Mouse (Mus musculus) forebrain, embryonic 11.5 days (tissue): ENCODE results near the gene Gper1. TPM values are rescaled to one million over a fixed set of nuclear protein-coding genes. Genes with fewer than 3 reads are reported as not detected.

Source experiments
- ATAC-seq: fragments of 200-750 bp; cut with Nextera tagmentation; replicated peaks from 2 replicates; pipeline ENCODE4 v1.8.0; 2017; ENCODE audit warnings: moderate TSS enrichment; ENCODE audit not compliant: low FRiP score
- DNase-seq: peaks from one replicate; pipeline ENCODE4 v3.0.0-alpha.2; 2017; ENCODE audit warnings: low spot score
- H3K27ac ChIP-seq: fragments of 300-500 bp; sonication (generic); 2 replicates; pipeline ENCODE4 v1.5.1; 2014; ENCODE audit warnings: low read depth, low read length
- H3K27me3 ChIP-seq: fragments of 300-500 bp; sonication (generic); 2 replicates; pipeline ENCODE4 v1.6.1; 2014; ENCODE audit warnings: mild to moderate bottlenecking, low read length, mixed read lengths; ENCODE audit not compliant: control insufficient read depth, insufficient read depth
- H3K36me3 ChIP-seq: fragments of 300-500 bp; sonication (generic); 2 replicates; pipeline ENCODE4 v1.6.1; 2014; ENCODE audit warnings: mild to moderate bottlenecking, low read length, moderate library complexity, mixed read lengths; ENCODE audit not compliant: control insufficient read depth, insufficient read depth
- H3K4me1 ChIP-seq: fragments of 300-500 bp; sonication (generic); replicated peaks from 2 replicates; pipeline ENCODE4 v1.6.1; 2014; ENCODE audit warnings: low read length, mixed read lengths; ENCODE audit not compliant: control insufficient read depth, insufficient read depth
- H3K4me2 ChIP-seq: fragments of 300-500 bp; sonication (generic); 2 replicates; pipeline ENCODE4 v1.6.1; 2014; ENCODE audit warnings: low read depth, mild to moderate bottlenecking, low read length, moderate library complexity, mixed read lengths; ENCODE audit not compliant: severe bottlenecking
- H3K4me3 ChIP-seq: fragments of 300-500 bp; sonication (generic); 2 replicates; pipeline ENCODE4 v1.5.1; 2014; ENCODE audit warnings: low read depth, low read length
- H3K9ac ChIP-seq: fragments of 300-500 bp; sonication (generic); 2 replicates; pipeline ENCODE4 v1.6.1; 2014; ENCODE audit warnings: low read length
- H3K9me3 ChIP-seq: fragments of 300-500 bp; sonication (generic); 2 replicates; pipeline ENCODE4 v1.6.1; 2016; ENCODE audit warnings: low read length, mixed read lengths; ENCODE audit not compliant: control insufficient read depth
- WGBS: fragments of 180-500 bp; shearing (Covaris S2); extraction: QIAGEN DNeasy Blood & Tissue Kit; methylation state at CpG from one replicate; pipeline ENCODE4 v1.1.7; 2014; 5-methylcytosine and 5-hydroxymethylcytosine counted together
- polyA plus RNA-seq: library from polyadenylated mRNA; unstranded; fragments of >200 nt; fragmentation: Nextera tagmentation; extraction: Ambion mirVana; gene quantifications from 2 replicates; pipeline ENCODE4 v1.2.1, GENCODE M21; 2014

Gene Gper1
- polyA plus RNA-seq, 1 experiment from 2014 or later = 1.9 TPM

- H3K9me3 ChIP-seq = no peaks in the 10 kb centered on the region
- no peaks in the 10 kb centered on the region for H3K36me3 ChIP-seq
- ATAC-seq (peak; percentile 83), DNase-seq (peak; percentile 90)
- peaks cover 2% of the 10 kb centered on the region; the same call in 1 of the 2 replicates for H3K4me1 ChIP-seq
- H3K4me2 ChIP-seq = peak overlapping the region; percentile 90
- H3K27me3 ChIP-seq = no peaks in the 10 kb centered on the region
- H3K27ac ChIP-seq = 0 out of 2 replicates have a peak overlapping the region, but pooled peaks have one; percentile 15
- 2% methylated on average over 66 of the region's 73 CpGs for WGBS
- H3K4me3 ChIP-seq = peak overlapping the region; percentile 58
- peak overlapping the region; percentile 60 for H3K9ac ChIP-seq
These were observed 42.3 kb upstream of the Gper1 start for GRCm38 (mm10) chr5:139380385-139381248.

DNA sequence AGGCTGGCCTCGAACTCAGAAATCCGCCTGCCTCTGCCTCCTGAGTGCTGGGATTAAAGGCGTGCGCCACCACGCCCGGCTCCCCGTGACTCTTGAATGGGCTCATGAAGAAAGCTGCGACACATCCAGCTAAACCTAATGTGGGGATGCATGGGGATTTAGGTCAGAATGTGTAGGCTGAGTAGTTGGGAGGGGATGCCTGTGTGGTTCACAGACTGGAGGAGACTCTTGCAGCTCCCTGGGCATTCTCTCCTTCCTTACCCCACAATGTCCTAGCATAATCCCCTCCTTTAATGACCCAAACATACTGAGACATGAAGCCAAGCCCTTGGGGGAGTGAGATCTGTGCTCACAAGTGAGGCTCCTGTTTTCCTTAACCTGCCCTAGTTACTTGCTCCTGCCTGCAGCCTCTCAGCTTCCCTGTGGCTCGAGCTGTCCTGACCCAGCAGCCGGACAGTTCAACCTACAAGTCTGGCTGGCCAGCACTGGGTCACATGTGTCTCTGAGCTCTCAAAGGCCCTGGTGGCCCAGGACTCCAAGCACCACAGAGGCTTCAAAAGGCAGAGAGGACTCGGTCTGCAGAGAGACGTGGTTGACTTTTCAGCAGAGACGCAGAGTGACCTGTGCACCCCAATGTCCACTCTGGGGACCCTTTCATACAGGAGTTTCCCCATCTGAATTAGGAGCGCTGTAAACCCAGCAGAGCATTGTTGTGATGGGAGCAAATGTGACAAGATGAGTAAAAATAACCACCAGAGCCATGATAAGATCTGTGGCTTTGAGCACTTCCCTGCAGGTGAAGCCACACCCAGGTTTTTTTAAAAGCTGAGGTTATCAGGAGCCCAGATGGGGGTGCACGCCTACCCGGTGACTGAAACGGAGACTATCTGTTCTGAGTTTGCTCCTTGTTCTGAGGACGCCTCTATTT is 41.1 kb upstream of the Gper1 start:
- Histone ChIP-seq H3K4me1 (peaks cover 2% of the 10 kb centered on the region; the same call in 1 of the 2 replicates), H3K27ac (no peak overlapping the region), H3K27me3 (no peaks in the 10 kb centered on the region), H3K36me3 (no peaks in the 10 kb centered on the region), H3K9ac (no peak overlapping the region), H3K4me2 (no peak overlapping the region), H3K4me3 (no peak overlapping the region), H3K9me3 (no peaks in the 10 kb centered on the region)
- DNase-seq (no peak), ATAC-seq (no peak)
- WGBS = 82% methylated on average over 16 of the region's 18 CpGs

GRCm38 (mm10) chr5:139382760-139383159 is 40.2 kb upstream of the Gper1 start:
- H3K9me3 ChIP-seq = no peaks in the 10 kb centered on the region
- no peak for DNase-seq
- WGBS = 82% methylated on average over 8 of the region's 8 CpGs
- H3K9ac ChIP-seq = no peak overlapping the region
- H3K4me1 ChIP-seq = peaks cover 2% of the 10 kb centered on the region; the same call in 1 of the 2 replicates
- H3K36me3 ChIP-seq = no peaks in the 10 kb centered on the region
- H3K4me2 ChIP-seq = no peak overlapping the region
- ATAC-seq = no peak
- no peaks in the 10 kb centered on the region for H3K27me3 ChIP-seq
- no peak overlapping the region for H3K4me3 ChIP-seq
- H3K27ac ChIP-seq = 0 out of 2 replicates have a peak overlapping the region, but pooled peaks have one; percentile 34

DNA sequence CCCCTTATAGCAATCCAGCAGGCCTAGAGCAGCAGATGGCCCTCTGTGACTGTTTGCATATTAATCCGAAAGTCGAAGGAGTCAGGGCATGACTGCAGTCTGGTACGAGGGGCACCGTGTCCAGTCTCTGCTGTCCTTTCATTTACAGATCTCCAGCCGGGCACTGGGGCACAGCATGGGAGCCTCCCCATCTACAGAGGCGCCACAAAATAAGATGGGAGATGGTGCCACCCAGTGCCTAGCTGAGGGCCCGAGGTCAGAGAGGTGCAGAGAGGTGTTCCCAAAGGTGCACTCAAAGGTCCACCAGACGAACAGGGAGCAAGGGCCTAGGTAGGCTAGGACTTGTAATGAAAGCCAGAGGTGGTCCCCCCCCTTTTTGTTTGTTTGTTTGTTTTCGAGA is 39.7 kb upstream of the Gper1 start:
- no peak for DNase-seq
- no peak overlapping the region for H3K27ac ChIP-seq
- H3K9me3 ChIP-seq = no peaks in the 10 kb centered on the region
- peaks cover 2% of the 10 kb centered on the region; the same call in 1 of the 2 replicates for H3K4me1 ChIP-seq
- no peak overlapping the region for H3K4me3 ChIP-seq
- no peak overlapping the region for H3K9ac ChIP-seq
- no peak for ATAC-seq
- WGBS = 84% methylated on average over 9 of the region's 9 CpGs
- no peaks in the 10 kb centered on the region for H3K36me3 ChIP-seq
- H3K4me2 ChIP-seq = no peak overlapping the region
- no peaks in the 10 kb centered on the region for H3K27me3 ChIP-seq

DNA sequence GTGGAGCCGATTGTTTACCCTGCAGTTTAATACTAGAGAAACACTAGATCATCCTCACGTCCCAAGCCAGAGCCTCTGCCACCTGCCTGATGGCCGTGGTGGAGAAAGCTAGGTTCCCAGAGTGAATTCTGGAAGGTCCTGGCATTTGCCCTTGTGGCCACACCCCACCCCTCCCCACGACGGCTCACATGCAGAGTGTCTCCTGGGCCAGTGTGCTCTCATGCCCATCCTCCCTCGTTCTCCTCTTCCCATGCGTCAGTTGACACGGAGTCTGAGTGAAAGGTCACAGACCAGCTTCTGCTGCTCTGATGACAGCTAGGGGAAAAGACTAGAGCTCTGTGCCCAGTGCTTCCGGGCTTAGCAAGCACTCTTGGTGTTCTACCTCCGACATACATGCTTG is 38.4 kb upstream of the Gper1 start:
- Histone ChIP-seq H3K4me2 (no peak overlapping the region), H3K4me3 (no peak overlapping the region), H3K36me3 (no peaks in the 10 kb centered on the region), H3K27ac (no peak overlapping the region), H3K4me1 (peaks cover 2% of the 10 kb centered on the region; the same call in 1 of the 2 replicates), H3K9me3 (no peaks in the 10 kb centered on the region), H3K27me3 (no peaks in the 10 kb centered on the region), H3K9ac (no peak overlapping the region)
- 81% methylated on average over 10 of the region's 10 CpGs for WGBS
- DNase-seq (no peak), ATAC-seq (no peak)

- DNase-seq (no peak), ATAC-seq (no peak)
- Histone ChIP-seq H3K4me1 (no peaks in the 10 kb centered on the region; the same call in 1 of the 2 replicates), H3K27ac (no peak overlapping the region), H3K4me3 (no peak overlapping the region), H3K4me2 (no peak overlapping the region), H3K27me3 (no peaks in the 10 kb centered on the region), H3K9ac (no peak overlapping the region), H3K9me3 (no peaks in the 10 kb centered on the region), H3K36me3 (no peaks in the 10 kb centered on the region)
- 90% methylated on average over 5 of the region's 5 CpGs for WGBS
These were observed 36.9 kb upstream of the Gper1 start for GRCm38 (mm10) chr5:139386047-139386446.

DNA sequence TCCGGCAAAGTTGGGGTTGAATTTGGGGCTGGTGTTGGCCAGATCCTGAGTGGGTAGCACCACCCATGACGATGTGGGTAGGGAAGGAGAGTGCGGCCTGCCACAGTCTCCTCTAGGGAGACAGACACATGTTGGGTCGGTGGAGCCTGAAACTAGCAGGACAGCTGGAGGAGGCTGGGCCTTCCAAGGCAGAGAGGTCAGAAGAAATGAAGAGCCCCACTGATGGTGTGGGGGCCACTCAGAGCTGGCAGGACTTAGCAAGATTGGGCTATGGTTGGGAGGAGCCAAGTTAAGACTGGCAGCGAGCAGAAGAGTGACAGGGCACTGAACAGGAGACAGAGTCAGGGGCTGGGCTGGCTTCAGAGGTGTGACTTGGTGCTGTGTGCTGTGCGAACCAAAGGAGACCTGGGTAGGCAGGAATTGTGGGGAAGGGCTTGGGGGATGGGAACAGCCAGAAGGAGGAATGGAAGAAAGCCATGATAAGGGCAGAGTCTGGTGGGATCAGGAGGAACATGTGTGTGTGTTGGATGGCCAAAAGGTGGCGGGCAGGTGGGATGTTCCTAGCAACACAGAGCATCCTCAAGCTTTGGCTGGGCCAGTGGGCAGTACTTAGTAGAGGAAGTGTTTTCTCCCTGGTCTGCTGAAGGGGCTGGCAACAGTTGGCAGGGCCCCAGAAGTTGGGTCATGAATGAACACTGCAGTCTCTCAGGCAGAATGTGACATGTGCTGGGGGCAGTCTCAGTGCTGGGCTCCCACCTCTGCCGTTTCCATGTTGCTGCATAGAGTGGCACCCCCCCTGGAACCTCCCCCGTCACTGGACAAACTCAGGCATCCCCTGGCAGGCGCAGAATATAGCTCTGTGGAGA is 35.4 kb upstream of the Gper1 start:
- Histone ChIP-seq H3K36me3 (no peaks in the 10 kb centered on the region), H3K4me2 (no peak overlapping the region), H3K9ac (no peak overlapping the region), H3K27me3 (no peaks in the 10 kb centered on the region), H3K4me1 (no peaks in the 10 kb centered on the region), H3K9me3 (no peaks in the 10 kb centered on the region), H3K27ac (no peak overlapping the region), H3K4me3 (no peak overlapping the region)
- DNase-seq (no peak), ATAC-seq (no peak)
- whole genome bisulfite sequencing = 89% methylated on average over 10 of the region's 10 CpGs

- WGBS = 87% methylated on average over 4 of the region's 4 CpGs
- Histone ChIP-seq H3K36me3 (no peaks in the 10 kb centered on the region), H3K4me2 (no peak overlapping the region), H3K27ac (0 out of 2 replicates have a peak overlapping the region, but pooled peaks have one; percentile 37), H3K4me3 (no peak overlapping the region), H3K4me1 (no peaks in the 10 kb centered on the region), H3K9ac (no peak overlapping the region), H3K27me3 (no peaks in the 10 kb centered on the region), H3K9me3 (no peaks in the 10 kb centered on the region)
- no peak for DNase-seq
- ATAC-seq = no peak
These were observed 34.8 kb upstream of the Gper1 start for GRCm38 (mm10) chr5:139388195-139388570.
